Mouse (Mus musculus): ENCODE data around the gene Cyfip2.
"Not testable (repeated sequence)": the region's sequence is repeated elsewhere in the genome, so short reads cannot be mapped to it uniquely, and the experiment has no call there.

Cyfip2 gene

GRCm38 (mm10) chr11:46185486-46185885, 127.2 kb downstream of the Cyfip2 start:
- DNase-seq (ENCODE audit: low spot score) = no peak

- DNase-seq (ENCODE audit: low spot score) = no peak
These were observed 127.7 kb downstream of the Cyfip2 start for GRCm38 (mm10) chr11:46184946-46185345.

GRCm38 (mm10) chr11:46182031-46182430, 130.6 kb downstream of the Cyfip2 start:
- not testable (repeated sequence) for DNase-seq (ENCODE audit: low spot score)

DNA sequence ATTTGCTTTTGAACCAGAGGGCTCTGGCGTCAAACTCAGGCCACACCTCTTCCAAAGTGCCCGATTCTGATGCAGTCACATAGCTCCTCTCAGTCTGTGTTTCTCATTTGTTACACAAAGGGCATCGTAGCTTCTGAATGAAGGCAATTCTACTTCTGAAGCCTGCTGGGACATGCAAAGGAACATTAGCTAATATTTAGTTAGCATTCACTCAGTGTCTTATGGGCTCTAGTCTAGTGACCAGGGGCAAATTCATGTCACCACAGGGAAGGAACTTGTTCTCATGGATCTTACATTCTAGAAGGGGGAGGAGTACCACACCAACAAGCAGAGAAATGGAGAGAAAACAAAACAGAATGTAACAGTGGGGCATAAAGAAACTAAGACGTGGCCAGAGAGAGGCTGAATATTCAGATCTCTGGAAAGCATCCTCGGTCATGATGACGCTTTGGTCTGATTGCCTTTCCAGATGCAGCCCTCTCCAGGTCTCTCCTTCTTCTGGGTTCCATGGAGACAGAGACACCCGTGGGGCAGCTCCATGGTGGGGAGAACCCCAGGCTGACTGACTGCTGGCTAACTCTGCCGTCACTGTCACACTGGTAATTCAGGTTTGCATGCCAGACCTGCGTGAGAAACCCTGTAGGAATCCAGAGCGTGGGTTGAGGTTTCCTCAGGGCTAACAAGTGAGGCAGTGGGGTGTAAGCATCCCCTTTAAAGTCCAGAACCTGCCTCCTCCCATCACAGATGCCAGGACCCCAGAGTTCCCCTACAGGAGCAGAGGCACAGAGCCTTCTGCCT, 135.2 kb downstream of the Cyfip2 start:
- DNase-seq (ENCODE audit: low spot score) = no peak

DNA sequence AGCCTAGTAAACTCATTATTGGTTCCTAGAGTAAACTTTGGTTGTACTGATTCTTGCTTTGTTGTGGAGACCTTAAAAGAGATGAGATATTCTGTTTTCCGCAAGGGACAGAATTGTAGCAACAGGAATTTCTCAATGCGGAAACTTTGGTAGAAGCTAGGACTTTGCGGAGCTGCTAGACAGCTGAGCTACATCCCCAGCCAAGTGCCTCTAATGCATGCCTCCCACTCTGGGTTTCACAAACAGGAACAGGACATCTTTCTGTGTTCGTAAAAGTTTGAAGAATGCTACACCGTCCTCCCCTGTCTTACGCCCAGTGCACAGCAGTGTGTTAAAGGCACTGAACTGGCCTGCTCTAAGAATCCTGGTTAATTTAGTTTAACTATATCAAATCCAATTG, 136.5 kb downstream of the Cyfip2 start:
- no peak for DNase-seq (ENCODE audit: low spot score)

DNA sequence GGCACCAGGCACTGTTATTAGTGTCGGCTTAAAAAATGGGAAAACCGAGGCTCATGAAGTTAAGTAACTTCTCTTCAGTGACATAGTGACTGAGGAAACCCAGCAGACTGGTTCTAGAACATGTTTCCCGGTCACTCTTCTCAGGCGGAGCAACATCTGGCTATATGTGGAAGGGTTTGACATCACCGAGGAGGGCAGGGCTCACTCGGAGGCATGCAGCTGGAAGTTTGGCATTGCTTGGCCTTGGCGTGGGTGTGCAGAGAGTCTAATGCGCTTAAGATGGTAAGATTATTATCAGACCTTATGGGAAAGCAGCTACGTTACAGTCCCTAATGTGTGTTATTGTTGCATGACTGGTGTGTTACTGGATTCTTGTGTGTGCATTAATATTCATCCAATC, 140.5 kb downstream of the Cyfip2 start:
- no peak for DNase-seq (ENCODE audit: low spot score)

- no peak for DNase-seq (ENCODE audit: low spot score)
These were observed 142.8 kb downstream of the Cyfip2 start for GRCm38 (mm10) chr11:46169908-46170307.

DNA sequence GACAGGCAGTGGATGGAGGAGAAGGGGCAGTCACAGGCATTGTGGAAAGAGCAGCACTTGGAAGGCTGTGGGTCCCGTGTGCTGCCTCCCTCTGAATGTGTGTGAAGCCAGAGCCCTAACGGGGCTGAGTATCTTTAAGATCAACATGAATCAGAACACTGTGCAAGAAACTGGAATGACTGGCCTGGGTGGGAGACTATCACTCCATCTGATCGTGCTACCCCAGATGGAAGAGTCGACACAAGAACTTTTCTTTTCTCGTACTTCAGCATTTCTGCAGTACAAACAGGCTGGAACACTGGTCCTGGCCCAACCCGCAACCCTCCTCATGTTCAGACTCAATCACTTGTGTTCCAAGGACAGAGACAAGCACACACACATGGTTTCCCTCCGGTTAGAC, 144.2 kb downstream of the Cyfip2 start:
- DNase-seq (ENCODE audit: low spot score) = no peak

GRCm38 (mm10) chr11:46165866-46166585, 146.6 kb downstream of the Cyfip2 start, which contains the start of gene Nipal4:
Gene Nipal4 (minus strand): TSS chr11:46166508.
- no peak for DNase-seq (ENCODE audit: low spot score)

DNA sequence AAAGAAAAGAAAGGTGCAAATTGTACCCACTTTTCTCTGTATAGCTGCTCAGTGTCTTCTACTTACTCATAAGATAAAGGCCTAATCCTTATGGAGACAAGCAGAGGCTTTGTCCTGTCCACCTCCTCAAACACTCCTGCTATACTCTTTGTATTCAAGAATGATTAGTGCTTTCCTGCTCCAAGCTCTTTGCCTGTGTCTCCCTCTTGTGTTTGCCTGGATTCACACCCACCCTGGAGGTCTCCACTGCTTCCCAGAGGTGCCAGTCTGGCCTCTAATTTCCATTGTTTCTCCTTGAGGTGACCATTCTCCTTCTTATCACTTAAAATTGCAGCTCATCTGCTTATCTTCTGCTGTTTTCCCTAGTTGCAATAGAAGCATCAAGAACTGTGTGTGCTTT, 155.2 kb downstream of the Cyfip2 start:
- DNase-seq (ENCODE audit: low spot score) = no peak

DNA sequence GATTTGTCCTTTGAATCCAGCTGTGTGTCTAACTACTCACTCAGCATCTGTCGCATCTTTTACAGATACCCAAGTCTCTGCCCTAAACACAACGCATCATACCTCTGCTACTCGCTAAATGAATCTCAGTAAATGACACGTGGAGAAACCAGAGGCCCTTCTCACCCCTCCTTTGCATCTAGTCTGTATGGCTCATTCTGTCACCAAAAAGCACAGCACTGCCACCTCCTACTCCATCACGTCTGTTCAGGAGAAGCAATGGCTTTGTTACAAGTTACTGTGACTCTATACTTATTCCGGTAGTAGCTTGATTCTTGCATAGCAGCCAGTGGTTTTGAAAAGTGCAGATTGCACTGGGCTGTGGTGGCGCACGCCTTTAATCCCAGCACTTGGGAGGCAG, 155.7 kb downstream of the Cyfip2 start:
- no peak for DNase-seq (ENCODE audit: low spot score)

DNA sequence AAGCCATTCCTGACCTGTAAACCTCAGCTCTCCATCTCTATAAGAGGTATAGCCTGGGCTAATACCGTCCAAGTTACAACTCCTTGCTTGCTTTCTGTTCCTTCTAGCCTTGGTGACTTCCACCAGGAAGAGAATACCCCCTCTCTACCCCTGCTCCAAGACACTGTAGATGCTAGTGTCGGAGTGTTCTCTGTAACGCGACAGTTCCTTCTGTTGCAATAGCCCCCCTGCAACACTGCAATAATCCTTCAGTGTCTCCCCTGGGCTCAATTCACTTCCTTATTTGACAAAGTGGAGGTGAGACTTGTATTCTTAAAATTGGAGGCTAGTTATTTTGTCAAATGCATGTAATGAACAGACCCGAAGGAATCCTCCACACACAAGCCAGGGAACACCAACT, 166.0 kb downstream of the Cyfip2 start:
- no peak for DNase-seq (ENCODE audit: low spot score)

GRCm38 (mm10) chr11:46145163-46145875, 167.3 kb downstream of the Cyfip2 start:
- no peak for DNase-seq (ENCODE audit: low spot score)

Data from ovary, postnatal 10 days (tissue).